Mouse (Mus musculus): ENCODE measurements around the gene Slc25a28. TPM values are rescaled to one million over a fixed set of nuclear protein-coding genes. Genes with fewer than 3 reads are reported as not detected.
A peak's percentile ranks its signal among the peaks of the same experiment; 100 is the strongest.

Gene Slc25a28
- polyA plus RNA-seq, 1 experiment from 2014 or later, result 13.3 TPM

DNA sequence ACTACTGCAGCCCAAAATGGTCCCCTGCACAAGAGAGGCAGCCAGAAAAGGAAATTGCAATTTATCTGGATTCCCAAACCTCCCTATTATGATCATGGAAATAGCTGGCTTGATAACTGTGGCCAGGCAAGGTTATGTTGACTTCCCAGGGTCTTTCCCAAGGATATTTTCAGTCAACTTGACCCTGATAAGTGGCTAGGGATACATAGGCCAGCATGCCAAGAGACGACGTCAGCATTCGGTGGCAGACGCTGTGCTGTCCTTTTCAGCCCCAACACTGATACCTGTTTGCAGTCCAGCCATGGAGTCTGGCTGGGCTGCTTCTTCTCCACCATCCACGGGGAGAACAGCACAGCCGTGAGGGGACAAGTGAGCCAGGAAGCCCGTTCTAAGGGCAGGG, 3.6 kb downstream of the Slc25a28 start:
- Histone ChIP-seq H3K27me3 (replicated peaks; ENCODE audit: insufficient read depth, low read length) (no peaks in the 10 kb centered on the region), H3K4me1 (ENCODE audit: insufficient read depth, low read depth, low read length) (peaks cover 5% of the 10 kb centered on the region; the same call in 1 of the 2 replicates), H3K9ac (replicated peaks; ENCODE audit: low read depth) (no peak overlapping the region), H3K4me3 (ENCODE audit: low read depth, low read length) (no peak overlapping the region), H3K27ac (ENCODE audit: low read length) (no peak overlapping the region), H3K9me3 (ENCODE audit: low read length) (no peaks in the 10 kb centered on the region), H3K36me3 (ENCODE audit: insufficient read depth, low read length) (no peaks in the 10 kb centered on the region), H3K4me2 (replicated peaks; ENCODE audit: low read depth, low read length) (no peak overlapping the region)
- DNase-seq (ENCODE audit: low spot score), result no peak
- ATAC-seq, result no peak
- no peak for TF ChIP-seq CTCF (IDR thresholded peaks at IDR 0.05)
- TF ChIP-seq EP300 (IDR thresholded peaks at IDR 0.05), result no peak
- 71% methylated on average over 7 of the region's 7 CpGs for WGBS

DNA sequence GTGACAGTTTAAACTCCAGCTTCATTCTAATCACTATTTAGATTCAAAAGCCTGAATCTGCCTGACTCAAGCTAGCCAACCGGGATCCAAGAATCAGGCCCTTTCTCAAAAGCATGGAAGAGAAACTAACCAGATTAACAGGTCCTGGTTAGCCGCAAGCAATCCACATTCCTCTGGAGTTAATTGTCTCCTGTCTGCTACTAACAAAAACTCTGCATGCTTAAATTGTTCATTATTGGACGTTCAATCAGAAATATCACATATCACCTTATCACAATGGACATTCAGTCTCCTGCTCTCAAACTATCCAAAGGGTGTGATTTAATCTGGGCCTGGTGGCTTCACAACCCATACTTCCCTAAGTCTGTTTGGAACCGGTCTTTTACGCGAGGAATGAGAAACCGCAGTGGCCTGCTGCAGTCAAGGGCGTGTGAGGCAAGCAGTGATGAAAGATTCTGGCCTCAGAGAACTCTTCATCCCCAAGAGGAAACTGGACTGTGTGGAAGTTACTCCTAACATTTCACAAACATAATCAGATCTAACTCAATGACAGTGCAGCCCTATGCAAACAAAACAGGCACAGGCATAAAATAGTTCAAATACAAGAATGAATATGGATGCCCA, 5.4 kb downstream of the Slc25a28 start:
- peak; percentile 65 for DNase-seq (ENCODE audit: low spot score)
- no peaks in the 10 kb centered on the region for H3K27me3 ChIP-seq (replicated peaks; ENCODE audit: insufficient read depth, low read length)
- TF ChIP-seq EP300 (IDR thresholded peaks at IDR 0.05), result no peak
- no peak for TF ChIP-seq CTCF (IDR thresholded peaks at IDR 0.05)
- H3K9ac ChIP-seq (replicated peaks; ENCODE audit: low read depth), result no peak overlapping the region
- WGBS, result 74% methylated on average over 8 of the region's 8 CpGs
- H3K4me1 ChIP-seq (ENCODE audit: insufficient read depth, low read depth, low read length), result peaks cover 3% of the 10 kb centered on the region; the same call in 1 of the 2 replicates
- H3K9me3 ChIP-seq (ENCODE audit: low read length), result no peaks in the 10 kb centered on the region
- no peak for ATAC-seq
- peaks cover under 1% of the 10 kb centered on the region; the same call in 1 of the 2 replicates for H3K36me3 ChIP-seq (ENCODE audit: insufficient read depth, low read length)
- no peak overlapping the region for H3K4me3 ChIP-seq (ENCODE audit: low read depth, low read length)
- H3K4me2 ChIP-seq (replicated peaks; ENCODE audit: low read depth, low read length), result no peak overlapping the region
- H3K27ac ChIP-seq (ENCODE audit: low read length), result no peak overlapping the region

DNA sequence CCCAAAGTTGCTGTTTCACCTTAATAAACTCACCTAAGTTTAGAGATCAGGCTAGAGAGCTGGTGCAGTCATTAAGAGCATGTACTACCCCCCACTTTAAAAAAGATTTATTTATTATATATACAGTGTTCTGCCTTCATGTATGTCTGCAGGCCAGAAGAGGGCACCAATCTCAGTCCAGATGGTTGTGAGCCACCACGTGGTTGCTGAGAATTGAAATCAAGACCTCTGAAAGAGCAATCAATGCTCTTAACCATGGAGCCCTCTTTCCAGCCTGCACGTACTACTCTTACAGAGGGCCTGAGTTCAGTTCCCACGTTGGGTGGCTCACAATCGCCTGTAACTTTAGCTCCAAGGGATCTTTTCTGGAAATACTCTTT, 7.3 kb downstream of the Slc25a28 start:
- H3K9ac ChIP-seq (replicated peaks; ENCODE audit: low read depth), result no peak overlapping the region
- TF ChIP-seq EP300 (IDR thresholded peaks at IDR 0.05) (no peak), CTCF (IDR thresholded peaks at IDR 0.05) (peak; percentile 48)
- no peak overlapping the region for H3K27ac ChIP-seq (ENCODE audit: low read length)
- no peaks in the 10 kb centered on the region for H3K27me3 ChIP-seq (replicated peaks; ENCODE audit: insufficient read depth, low read length)
- ATAC-seq (no peak), DNase-seq (ENCODE audit: low spot score) (no peak)
- H3K9me3 ChIP-seq (ENCODE audit: low read length), result no peaks in the 10 kb centered on the region
- H3K4me3 ChIP-seq (ENCODE audit: low read depth, low read length), result no peak overlapping the region
- H3K4me2 ChIP-seq (replicated peaks; ENCODE audit: low read depth, low read length), result no peak overlapping the region
- H3K36me3 ChIP-seq (ENCODE audit: insufficient read depth, low read length), result peaks cover 7% of the 10 kb centered on the region; the same call in 1 of the 2 replicates
- no peaks in the 10 kb centered on the region for H3K4me1 ChIP-seq (ENCODE audit: insufficient read depth, low read depth, low read length)
- WGBS, result 58% methylated on average over 4 of the region's 4 CpGs

DNA sequence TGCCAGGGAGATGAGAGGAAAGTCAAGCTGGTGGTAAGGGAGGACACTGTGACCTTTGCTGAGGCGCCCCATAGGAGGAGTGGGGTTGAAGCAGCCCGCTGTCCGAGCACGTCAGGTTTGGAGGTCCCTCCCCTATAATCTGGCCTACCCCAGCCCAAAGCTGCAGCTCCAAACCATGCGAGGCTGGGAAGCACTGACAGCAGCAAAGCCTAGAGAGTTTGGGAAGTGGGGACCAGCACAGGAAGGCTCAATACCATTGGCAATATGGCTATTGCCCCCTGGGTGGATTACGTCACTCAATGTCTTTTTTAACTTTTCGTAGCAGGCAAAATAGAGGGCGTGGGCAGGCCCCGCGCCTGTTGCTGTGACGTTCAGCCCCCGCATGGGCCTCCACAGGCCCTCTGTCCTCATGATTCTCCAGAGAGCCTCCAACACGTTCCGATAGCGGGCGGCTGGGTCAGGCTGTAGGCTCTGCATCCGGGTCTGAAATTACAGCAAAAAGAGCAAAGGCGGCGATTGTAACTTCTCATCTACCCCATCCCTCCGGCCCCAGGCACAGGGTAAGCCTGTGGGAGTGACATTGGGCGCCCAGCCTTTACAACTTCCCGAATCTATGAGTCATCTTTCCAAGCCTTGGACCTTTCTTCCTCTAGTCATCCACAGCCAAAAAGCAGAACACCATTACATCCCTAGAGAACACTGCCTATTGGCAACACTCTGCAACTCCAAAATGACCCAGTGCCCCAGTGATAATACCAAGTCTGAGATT, 7.8 kb downstream of the Slc25a28 start:
- WGBS, result 82% methylated on average over 22 of the region's 22 CpGs
- Histone ChIP-seq H3K27me3 (replicated peaks; ENCODE audit: insufficient read depth, low read length) (no peaks in the 10 kb centered on the region), H3K27ac (ENCODE audit: low read length) (no peak overlapping the region), H3K9me3 (ENCODE audit: low read length) (no peaks in the 10 kb centered on the region), H3K9ac (replicated peaks; ENCODE audit: low read depth) (no peak overlapping the region), H3K4me3 (ENCODE audit: low read depth, low read length) (no peak overlapping the region), H3K4me1 (ENCODE audit: insufficient read depth, low read depth, low read length) (no peaks in the 10 kb centered on the region), H3K4me2 (replicated peaks; ENCODE audit: low read depth, low read length) (no peak overlapping the region), H3K36me3 (ENCODE audit: insufficient read depth, low read length) (peaks cover 7% of the 10 kb centered on the region; the same call in 1 of the 2 replicates)
- ATAC-seq, result peak; percentile 19; the same call in 1 of the 2 replicates
- DNase-seq (ENCODE audit: low spot score), result no peak
- TF ChIP-seq EP300 (IDR thresholded peaks at IDR 0.05) (no peak), CTCF (IDR thresholded peaks at IDR 0.05) (no peak)

DNA sequence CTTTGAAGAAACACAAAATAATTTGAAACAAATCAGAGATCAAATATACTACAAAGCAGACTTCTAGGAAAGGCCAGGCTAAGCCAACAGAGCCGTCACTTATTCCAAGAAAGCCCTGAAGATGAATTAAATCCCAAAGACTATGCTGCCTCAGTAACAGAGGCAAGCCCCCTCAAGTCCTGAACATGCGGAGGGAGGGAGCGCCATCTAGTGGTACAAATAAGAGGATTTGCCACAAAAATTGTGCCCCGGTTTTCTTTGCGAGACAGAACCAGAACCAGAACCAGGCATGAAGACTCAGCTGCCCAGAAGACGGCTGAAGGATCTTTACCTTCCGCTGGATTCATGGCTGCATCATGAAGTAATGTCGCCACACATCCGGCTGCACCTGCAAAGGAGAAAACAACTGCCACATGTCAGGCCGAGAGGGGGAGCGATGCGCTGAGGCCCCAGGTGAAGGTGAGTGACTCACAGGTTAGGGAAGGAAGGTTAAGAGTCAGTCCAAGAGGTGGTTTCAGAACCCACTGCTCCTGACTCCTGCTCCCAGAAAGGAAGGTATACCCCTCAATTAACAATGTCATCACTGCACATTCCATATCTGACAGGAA, 9.1 kb downstream of the Slc25a28 start:
- Histone ChIP-seq H3K9ac (replicated peaks; ENCODE audit: low read depth) (no peak overlapping the region), H3K9me3 (ENCODE audit: low read length) (no peaks in the 10 kb centered on the region), H3K4me2 (replicated peaks; ENCODE audit: low read depth, low read length) (no peak overlapping the region), H3K27me3 (replicated peaks; ENCODE audit: insufficient read depth, low read length) (no peaks in the 10 kb centered on the region), H3K27ac (ENCODE audit: low read length) (no peak overlapping the region), H3K36me3 (ENCODE audit: insufficient read depth, low read length) (peaks cover 7% of the 10 kb centered on the region; the same call in 1 of the 2 replicates), H3K4me1 (ENCODE audit: insufficient read depth, low read depth, low read length) (no peaks in the 10 kb centered on the region), H3K4me3 (ENCODE audit: low read depth, low read length) (no peak overlapping the region)
- TF ChIP-seq EP300 (IDR thresholded peaks at IDR 0.05) (no peak), CTCF (IDR thresholded peaks at IDR 0.05) (peak; percentile 81)
- ATAC-seq (no peak), DNase-seq (ENCODE audit: low spot score) (peak; percentile 66)
- WGBS, result 58% methylated on average over 12 of the region's 12 CpGs

DNA sequence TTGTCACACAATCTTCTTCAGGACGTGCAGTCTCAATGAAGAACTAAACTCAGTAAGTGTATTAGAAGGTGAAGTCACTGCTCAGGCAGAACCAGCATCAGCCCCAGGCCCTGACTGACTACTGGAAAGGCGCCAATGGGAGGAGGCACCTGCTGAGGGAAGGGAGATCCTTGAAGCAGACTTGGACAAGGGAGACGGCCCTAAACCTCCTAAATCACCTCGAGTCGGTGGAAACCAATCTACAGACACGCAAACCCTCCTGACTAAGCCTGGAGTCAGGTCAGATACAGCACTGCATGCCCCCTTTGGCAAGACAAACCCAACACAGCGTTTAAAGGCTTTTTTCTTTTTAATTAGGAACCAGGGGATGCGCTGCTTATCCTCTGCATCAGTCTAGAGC, 11.2 kb downstream of the Slc25a28 start:
- H3K4me3 ChIP-seq (ENCODE audit: low read depth, low read length), result no peak overlapping the region
- no peak for DNase-seq (ENCODE audit: low spot score)
- H3K27ac ChIP-seq (ENCODE audit: low read length), result no peak overlapping the region
- H3K4me1 ChIP-seq (ENCODE audit: insufficient read depth, low read depth, low read length), result no peaks in the 10 kb centered on the region
- H3K36me3 ChIP-seq (ENCODE audit: insufficient read depth, low read length), result peaks cover 7% of the 10 kb centered on the region; the same call in 1 of the 2 replicates
- no peaks in the 10 kb centered on the region for H3K27me3 ChIP-seq (replicated peaks; ENCODE audit: insufficient read depth, low read length)
- ATAC-seq, result no peak
- 78% methylated on average over 8 of the region's 8 CpGs for WGBS
- no peak overlapping the region for H3K9ac ChIP-seq (replicated peaks; ENCODE audit: low read depth)
- TF ChIP-seq CTCF (IDR thresholded peaks at IDR 0.05), result no peak
- no peak for TF ChIP-seq EP300 (IDR thresholded peaks at IDR 0.05)
- no peak overlapping the region for H3K4me2 ChIP-seq (replicated peaks; ENCODE audit: low read depth, low read length)
- no peaks in the 10 kb centered on the region for H3K9me3 ChIP-seq (ENCODE audit: low read length)
